Mouse (Mus musculus): ENCODE measurements at regions not wholly inside any gene's neighbourhood (a gene's known extent, or its start where the extent isn't known, plus 50 kb on each side); places are given as distances from the start of the nearest gene placed in this dataset.

DNA sequence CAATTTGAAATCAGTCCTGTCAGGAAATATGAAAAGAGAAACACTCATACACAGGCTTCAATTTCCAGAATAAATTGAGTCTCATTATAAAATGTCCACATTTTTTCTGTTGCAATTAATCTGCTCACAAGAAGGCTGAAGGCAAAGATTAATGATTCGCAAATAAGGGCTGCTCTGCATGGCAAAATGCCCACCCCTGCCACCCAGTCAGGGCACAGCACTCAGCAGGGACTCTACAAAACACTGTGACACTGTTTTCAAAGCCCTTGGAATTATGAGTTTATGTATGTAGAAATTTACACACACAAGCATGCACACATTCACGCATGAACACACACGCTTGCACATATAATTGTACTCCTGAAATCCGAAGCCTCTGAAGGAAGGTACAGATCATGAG, 50.0 kb upstream of the Rhoj start:
- DNase-seq: peak; percentile 28 to 53
